Mouse (Mus musculus) intestine, embryonic 15.5 days (tissue): Measurements from ENCODE around the gene Folr2. TPM values are rescaled to one million over a fixed set of nuclear protein-coding genes. Genes with fewer than 3 reads are reported as not detected.

Source experiments
- ATAC-seq: fragments of 200-750 bp; cut with Nextera tagmentation; 2 replicates; pipeline ENCODE4 v1.8.0; 2017; ENCODE audit warnings: moderate TSS enrichment, moderate library complexity
- H3K27ac ChIP-seq: fragments of 300-500 bp; sonication (generic); 2 replicates; pipeline ENCODE4 v1.5.1; 2015; ENCODE audit warnings: mild to moderate bottlenecking, inconsistent platforms
- H3K27me3 ChIP-seq: fragments of 300-500 bp; sonication (generic); replicated peaks from 2 replicates; pipeline ENCODE4 v1.6.1; 2015; ENCODE audit warnings: inconsistent platforms
- H3K36me3 ChIP-seq: fragments of 300-500 bp; sonication (generic); 2 replicates; pipeline ENCODE4 v1.6.1; 2015; ENCODE audit warnings: inconsistent platforms
- H3K4me1 ChIP-seq: fragments of 300-500 bp; sonication (generic); replicated peaks from 2 replicates; pipeline ENCODE4 v1.6.1; 2015; ENCODE audit warnings: inconsistent platforms
- H3K4me2 ChIP-seq: fragments of 300-500 bp; sonication (generic); replicated peaks from 2 replicates; pipeline ENCODE4 v1.6.1; 2015; ENCODE audit warnings: mild to moderate bottlenecking, inconsistent platforms
- H3K4me3 ChIP-seq: fragments of 300-500 bp; sonication (generic); replicated peaks from 2 replicates; pipeline ENCODE4 v1.5.1; 2015; ENCODE audit warnings: inconsistent platforms
- H3K9ac ChIP-seq: fragments of 300-500 bp; sonication (generic); 2 replicates; pipeline ENCODE4 v1.6.1; 2015; ENCODE audit warnings: inconsistent platforms
- H3K9me3 ChIP-seq: fragments of 300-500 bp; sonication (generic); 2 replicates; pipeline ENCODE4 v1.6.1; 2016; ENCODE audit warnings: inconsistent platforms
- WGBS: fragments of 180-500 bp; shearing (Covaris S2); methylation state at CpG from one replicate; pipeline ENCODE4 v1.1.7; 2015; 5-methylcytosine and 5-hydroxymethylcytosine counted together
- polyA plus RNA-seq: library from polyadenylated mRNA; unstranded; fragments of >200 nt; fragmentation: Nextera tagmentation; extraction: Ambion mirVana; gene quantifications from 2 replicates; pipeline ENCODE4 v1.2.1, GENCODE M21; 2015

The Folr2 gene
- polyA plus RNA-seq, 1 experiment from 2014 or later = 2.3 TPM

GRCm38 (mm10) chr7:101884160-101884559 is 27.2 kb upstream of the Folr2 start:
- WGBS = 93% methylated on average over 4 of the region's 4 CpGs
- Histone ChIP-seq H3K4me3 (no peak overlapping the region), H3K9me3 (no peaks in the 10 kb centered on the region), H3K4me1 (no peaks in the 10 kb centered on the region), H3K4me2 (no peak overlapping the region), H3K9ac (no peak overlapping the region), H3K36me3 (no peaks in the 10 kb centered on the region), H3K27me3 (no peaks in the 10 kb centered on the region), H3K27ac (no peak overlapping the region)
- ATAC-seq = no peak

GRCm38 (mm10) chr7:101882413-101883154 is 25.6 kb upstream of the Folr2 start:
- Histone ChIP-seq H3K9me3 (no peaks in the 10 kb centered on the region), H3K9ac (no peak overlapping the region; the same call in 1 of the 2 replicates), H3K27ac (no peak overlapping the region), H3K27me3 (no peaks in the 10 kb centered on the region), H3K4me1 (no peaks in the 10 kb centered on the region), H3K36me3 (no peaks in the 10 kb centered on the region), H3K4me2 (no peak overlapping the region), H3K4me3 (no peak overlapping the region)
- WGBS = 62% methylated on average over 9 of the region's 9 CpGs
- ATAC-seq = no peak

DNA sequence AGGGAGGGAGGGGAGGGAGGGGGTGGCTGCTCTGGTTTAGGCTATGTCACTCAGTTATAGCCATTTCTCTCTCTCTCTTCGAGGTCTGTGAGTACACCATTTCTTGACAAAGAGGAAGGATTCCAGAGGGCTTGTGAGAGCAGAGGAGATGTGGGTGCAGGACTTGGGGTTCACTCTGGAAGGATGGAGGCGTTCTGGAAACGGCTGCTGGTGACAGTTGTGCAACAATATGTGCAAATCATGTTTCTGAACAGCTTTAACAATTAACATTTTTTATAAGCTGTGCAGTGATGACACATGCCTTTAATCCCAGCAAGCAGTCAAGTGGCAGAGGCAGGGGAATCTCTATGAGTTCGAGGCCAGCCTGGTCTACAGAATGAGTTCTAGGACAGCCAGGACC is 23.9 kb upstream of the Folr2 start:
- 78% methylated on average over 4 of the region's 4 CpGs for WGBS
- Histone ChIP-seq H3K4me2 (no peak overlapping the region), H3K4me3 (no peak overlapping the region), H3K9ac (no peak overlapping the region), H3K4me1 (no peaks in the 10 kb centered on the region), H3K9me3 (no peaks in the 10 kb centered on the region), H3K27ac (no peak overlapping the region), H3K27me3 (no peaks in the 10 kb centered on the region), H3K36me3 (no peaks in the 10 kb centered on the region)
- no peak for ATAC-seq

DNA sequence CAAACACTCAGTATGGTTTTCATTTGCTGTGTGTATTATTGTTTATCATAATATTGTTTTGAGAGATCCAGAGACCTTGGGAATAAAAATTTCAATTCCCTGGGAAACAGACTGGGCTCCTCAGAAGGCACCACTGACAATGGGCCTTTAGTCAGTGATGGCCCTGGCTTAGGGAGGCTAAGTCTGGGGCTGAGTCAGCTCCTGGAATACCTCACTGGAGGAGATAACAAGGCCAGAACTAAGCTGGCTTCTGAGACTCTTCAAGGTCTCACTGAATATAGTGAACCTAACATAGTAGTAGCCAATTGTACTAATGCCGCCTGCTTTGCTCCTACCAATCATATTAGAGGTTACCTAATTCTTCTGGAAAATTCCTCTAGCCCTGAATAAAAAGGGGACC is 19.0 kb upstream of the Folr2 start:
- Histone ChIP-seq H3K4me3 (no peak overlapping the region), H3K4me1 (no peaks in the 10 kb centered on the region), H3K9me3 (no peaks in the 10 kb centered on the region), H3K9ac (no peak overlapping the region), H3K27ac (no peak overlapping the region), H3K27me3 (no peaks in the 10 kb centered on the region), H3K36me3 (no peaks in the 10 kb centered on the region), H3K4me2 (no peak overlapping the region)
- ATAC-seq = no peak
- 98% methylated on average over 1 of the region's 1 CpGs for WGBS

GRCm38 (mm10) chr7:101871296-101871695 is 14.3 kb upstream of the Folr2 start:
- peaks cover 9% of the 10 kb centered on the region; the same call in 1 of the 2 replicates for H3K4me1 ChIP-seq
- H3K9ac ChIP-seq = no peak overlapping the region
- WGBS = 68% methylated on average over 3 of the region's 3 CpGs
- ATAC-seq = peak; percentile 30
- H3K36me3 ChIP-seq = no peaks in the 10 kb centered on the region
- H3K9me3 ChIP-seq = no peaks in the 10 kb centered on the region
- peak overlapping the region; percentile 84 for H3K27ac ChIP-seq
- H3K4me2 ChIP-seq = no peak overlapping the region; the same call in 1 of the 2 replicates
- no peak overlapping the region for H3K4me3 ChIP-seq
- H3K27me3 ChIP-seq = no peaks in the 10 kb centered on the region

- 39% methylated on average over 2 of the region's 2 CpGs for WGBS
- peak; percentile 94 for ATAC-seq
- H3K36me3 ChIP-seq = no peaks in the 10 kb centered on the region
- H3K27ac ChIP-seq = peak within 1 kb of the TSS; percentile 84
- H3K9ac ChIP-seq = peak within 1 kb of the TSS; percentile 28; the same call in 1 of the 2 replicates
- peaks cover 9% of the 10 kb centered on the region; the same call in 1 of the 2 replicates for H3K4me1 ChIP-seq
- H3K4me3 ChIP-seq = peak within 1 kb of the TSS; percentile 37
- H3K9me3 ChIP-seq = no peaks in the 10 kb centered on the region
- peak within 1 kb of the TSS; percentile 33 for H3K4me2 ChIP-seq
- H3K27me3 ChIP-seq = no peaks in the 10 kb centered on the region
Measured at GRCm38 (mm10) chr7:101870629-101871028, 13.6 kb upstream of the Folr2 start, which contains the start of gene Folr1. Gene Folr1 (minus strand): TSS chr7:101870788.

- Histone ChIP-seq H3K9me3 (no peaks in the 10 kb centered on the region), H3K36me3 (no peaks in the 10 kb centered on the region), H3K9ac (no peak overlapping the region), H3K4me1 (peaks cover 9% of the 10 kb centered on the region; the same call in 1 of the 2 replicates), H3K4me2 (peak overlapping the region; percentile 33), H3K27me3 (no peaks in the 10 kb centered on the region), H3K4me3 (peak overlapping the region; percentile 37), H3K27ac (peak overlapping the region; percentile 23; the same call in 1 of the 2 replicates)
- 64% methylated on average over 7 of the region's 7 CpGs for WGBS
- no peak; the same call in 1 of the 2 replicates for ATAC-seq
Measured at GRCm38 (mm10) chr7:101869163-101869500, 12.1 kb upstream of the Folr2 start.

DNA sequence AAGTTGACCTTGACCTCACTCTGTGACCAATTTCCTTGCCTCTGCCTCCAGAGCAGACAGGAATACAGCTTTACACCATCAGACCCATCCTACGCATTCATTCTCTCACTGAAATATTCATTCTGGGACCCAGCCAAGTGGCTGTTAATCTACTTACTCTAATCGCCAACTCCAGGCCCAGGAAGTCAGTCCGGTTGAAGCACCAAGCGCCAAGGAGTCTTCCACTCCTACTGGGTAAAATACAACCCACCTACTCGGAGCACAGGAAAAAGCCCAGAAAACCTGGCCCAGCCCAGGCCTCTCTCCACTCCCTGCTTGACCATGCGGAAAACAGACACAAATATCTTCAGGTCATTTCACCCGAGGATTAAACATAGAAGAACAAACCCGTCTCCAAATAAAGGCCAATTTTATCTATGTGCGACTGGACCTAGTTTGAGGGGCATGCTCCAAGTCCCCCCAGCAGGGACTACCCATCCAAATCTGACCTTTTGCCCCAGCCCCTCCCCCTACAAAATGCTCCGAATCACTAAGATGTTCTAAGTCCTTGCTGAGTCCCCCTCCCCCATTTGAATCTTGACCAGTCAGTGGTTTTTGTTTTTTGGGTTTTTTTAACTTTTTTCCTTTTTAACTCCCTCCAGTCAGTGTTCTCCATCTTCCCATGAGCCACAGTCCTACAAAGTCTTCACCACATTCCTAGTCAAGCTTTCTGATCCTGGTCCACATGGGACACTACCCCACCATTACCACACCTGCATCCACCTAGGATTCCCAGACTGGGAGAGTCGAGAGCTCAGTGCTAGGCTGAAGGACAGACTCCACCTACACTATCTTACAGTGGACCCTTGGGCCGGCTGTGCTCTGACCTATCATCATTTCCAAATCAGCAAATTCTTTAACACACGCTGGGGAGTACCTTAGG is 11.5 kb upstream of the Folr2 start:
- Histone ChIP-seq H3K27me3 (no peaks in the 10 kb centered on the region), H3K4me3 (peak overlapping the region; percentile 37), H3K4me1 (peaks cover 9% of the 10 kb centered on the region; the same call in 1 of the 2 replicates), H3K9me3 (no peaks in the 10 kb centered on the region), H3K27ac (peak overlapping the region; percentile 23; the same call in 1 of the 2 replicates), H3K4me2 (peak overlapping the region; percentile 33), H3K9ac (no peak overlapping the region), H3K36me3 (no peaks in the 10 kb centered on the region)
- ATAC-seq = 0 out of 2 replicates have a peak, but pooled peaks have one; percentile 16
- WGBS = 65% methylated on average over 13 of the region's 13 CpGs

GRCm38 (mm10) chr7:101867482-101867881 is 10.5 kb upstream of the Folr2 start:
- Histone ChIP-seq H3K27me3 (no peaks in the 10 kb centered on the region), H3K4me3 (no peak overlapping the region), H3K9me3 (no peaks in the 10 kb centered on the region), H3K27ac (no peak overlapping the region), H3K36me3 (no peaks in the 10 kb centered on the region), H3K4me1 (peaks cover 9% of the 10 kb centered on the region; the same call in 1 of the 2 replicates), H3K9ac (no peak overlapping the region), H3K4me2 (no peak overlapping the region)
- ATAC-seq = no peak
- 97% methylated on average over 4 of the region's 4 CpGs for WGBS

DNA sequence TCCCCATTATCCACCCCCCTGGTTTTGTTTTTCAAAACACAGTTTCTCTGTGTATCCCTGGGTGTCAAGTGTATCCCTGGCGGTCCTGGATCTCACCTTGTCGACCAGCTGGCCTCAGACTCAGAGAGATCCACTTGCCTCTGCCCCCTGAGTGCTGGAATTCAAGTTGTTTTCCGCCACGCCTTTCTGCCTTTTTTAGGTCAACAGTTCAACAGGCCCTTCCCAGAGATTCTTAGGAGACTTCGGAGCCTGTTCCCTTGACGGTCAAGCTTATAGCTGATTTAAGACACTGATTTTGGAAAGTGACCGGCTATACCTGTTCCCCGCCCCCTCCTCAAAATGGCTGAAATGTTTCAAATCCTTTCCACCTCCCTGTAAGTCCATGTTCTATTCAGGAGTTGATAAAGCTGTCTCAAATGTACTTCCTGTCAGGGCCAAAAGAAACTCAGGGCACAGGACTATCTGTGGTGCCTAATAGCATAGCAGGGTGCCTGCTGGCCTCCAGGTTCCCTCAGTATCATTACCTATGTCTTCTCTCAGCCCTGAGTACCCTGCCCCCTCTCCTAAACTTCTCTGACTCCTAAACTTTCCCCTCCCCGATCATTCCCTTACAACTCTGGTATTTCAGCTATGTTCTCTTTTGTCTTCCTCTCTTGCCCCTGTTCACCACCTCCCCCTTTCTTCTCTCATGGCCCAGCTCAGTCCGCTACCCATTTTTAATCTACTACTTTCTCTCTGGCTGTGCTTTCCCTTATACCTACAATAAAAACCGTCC is 9.7 kb upstream of the Folr2 start:
- H3K4me3 ChIP-seq = no peak overlapping the region
- H3K9ac ChIP-seq = no peak overlapping the region
- H3K4me1 ChIP-seq = peaks cover 9% of the 10 kb centered on the region; the same call in 1 of the 2 replicates
- no peak overlapping the region for H3K27ac ChIP-seq
- H3K4me2 ChIP-seq = no peak overlapping the region
- H3K36me3 ChIP-seq = no peaks in the 10 kb centered on the region
- ATAC-seq = no peak
- no peaks in the 10 kb centered on the region for H3K27me3 ChIP-seq
- WGBS = 85% methylated on average over 11 of the region's 11 CpGs
- H3K9me3 ChIP-seq = no peaks in the 10 kb centered on the region

- no peaks in the 10 kb centered on the region for H3K36me3 ChIP-seq
- no peak within 1 kb of the TSS for H3K4me2 ChIP-seq
- ATAC-seq = no peak
- peaks cover 8% of the 10 kb centered on the region; the same call in 1 of the 2 replicates for H3K4me1 ChIP-seq
- no peak within 1 kb of the TSS for H3K9ac ChIP-seq
- no peaks in the 10 kb centered on the region for H3K9me3 ChIP-seq
- WGBS = 74% methylated on average over 3 of the region's 3 CpGs
- no peak within 1 kb of the TSS for H3K4me3 ChIP-seq
- H3K27ac ChIP-seq = no peak within 1 kb of the TSS
- no peaks in the 10 kb centered on the region for H3K27me3 ChIP-seq
Measured at GRCm38 (mm10) chr7:101863415-101863814, 6.4 kb upstream of the Folr2 start, which contains the start of gene Anapc15. Gene Anapc15 (plus strand): TSS chr7:101863715.
